25 mouse cellular contexts compared by ENCODE assay signal in the genomic region with DNA sequence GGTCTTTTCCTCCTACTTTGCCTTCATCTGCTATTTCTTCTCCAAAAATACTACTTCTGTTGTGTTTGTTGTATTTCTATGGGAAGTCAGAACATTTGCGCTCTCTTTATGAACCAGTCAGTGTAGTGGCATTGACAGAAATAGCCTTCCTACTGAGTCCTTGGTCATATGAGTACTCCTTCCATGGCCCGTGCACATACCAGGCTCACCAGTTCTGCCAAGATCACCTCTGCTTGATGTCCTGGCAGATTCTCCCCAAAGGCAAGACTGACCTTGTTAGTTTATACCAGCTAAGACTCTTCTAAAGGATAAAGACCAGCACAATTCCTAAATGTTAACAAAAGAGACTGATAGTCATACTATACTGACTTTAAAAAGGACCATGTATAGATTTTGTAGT. TPM values are rescaled to one million over a fixed set of nuclear protein-coding genes. Genes with fewer than 3 reads are reported as not detected.
"Had no signal": no experiment of that assay in that cellular context is flagged by ENCODE, and none has a peak within 500 bp of the region (broad histone marks: within the 10 kb centered on the region; RNA-seq: fewer than 3 reads in every experiment).

No protein-coding gene starts in this region.

- ATAC-seq: hindbrain, embryonic 16.5 days; inflammation-experienced regulatory T-cells, adult 6 months; intestine, embryonic 15.5 days; intestine, postnatal 0 days; liver, embryonic 12.5 days had no signal

- H3K4me1 ChIP-seq: hindbrain, embryonic 10.5 days; hindbrain, embryonic 12.5 days; intestine, embryonic 15.5 days; kidney, embryonic 15.5 days; limb, embryonic 13.5 days; limb, embryonic 15.5 days had no signal

- H3K27ac ChIP-seq: heart, embryonic 13.5 days; hindbrain, embryonic 10.5 days; hindbrain, embryonic 12.5 days; hindbrain, embryonic 14.5 days; intestine, embryonic 15.5 days; kidney, embryonic 15.5 days; kidney, postnatal 0 days; limb, embryonic 13.5 days; limb, embryonic 15.5 days; liver, embryonic 12.5 days; liver, embryonic 14.5 days had no signal

- H3K4me2 ChIP-seq: heart, embryonic 11.5 days; heart, embryonic 13.5 days; hindbrain, embryonic 12.5 days; hindbrain, embryonic 14.5 days; intestine, embryonic 15.5 days; kidney, embryonic 15.5 days; limb, embryonic 13.5 days; limb, embryonic 15.5 days; liver, embryonic 12.5 days had no signal

- DNase-seq: heart, postnatal 10 days; kidney, adult 18-20 months; kidney, adult 9 months; kidney, postnatal 14 days; kidney, postnatal 36 days; layer of hippocampus, adult 9-11 months; layer of hippocampus, postnatal 36 days; left cerebral cortex, postnatal 4 days; lung, adult 18-20 months had no signal

- H3K9ac ChIP-seq: heart, embryonic 13.5 days; hindbrain, embryonic 12.5 days; hindbrain, embryonic 14.5 days; intestine, embryonic 15.5 days; kidney, embryonic 15.5 days; limb, embryonic 13.5 days; limb, embryonic 15.5 days; liver, embryonic 12.5 days; liver, embryonic 14.5 days had no signal

- H3K9me3 ChIP-seq: heart, embryonic 13.5 days; hindbrain, embryonic 10.5 days; hindbrain, embryonic 12.5 days; intestine, embryonic 15.5 days; kidney, embryonic 15.5 days; limb, embryonic 13.5 days; limb, embryonic 15.5 days; liver, embryonic 12.5 days had no signal

- H3K4me3 ChIP-seq: heart, embryonic 13.5 days; hindbrain, embryonic 10.5 days; hindbrain, embryonic 12.5 days; intestine, embryonic 15.5 days; kidney, embryonic 15.5 days; limb, embryonic 13.5 days; limb, embryonic 15.5 days; liver, embryonic 12.5 days had no signal

- H3K27me3 ChIP-seq: heart, embryonic 13.5 days; hindbrain, embryonic 12.5 days; intestine, embryonic 15.5 days; kidney, embryonic 15.5 days; limb, embryonic 13.5 days; limb, embryonic 15.5 days; liver, embryonic 12.5 days had no signal

RNA-seq across cellular contexts. Expression of gene Coro6, which starts 10.5 kb away (rescaled TPM):
- total RNA-seq: granulocyte monocyte progenitor cell, adult 5-6 weeks had no signal
- polyA plus RNA-seq: inflammation-experienced regulatory T-cells, adult 6 months; liver, embryonic 12.5 days had no signal
